Mouse (Mus musculus) ES-Bruce4 (cell line): ENCODE data around the gene Lonp1.

Experiments
- EP300 ChIP-seq: IDR thresholded peaks from 2 replicates; pipeline ENCODE4 v1.6.1; 2011; ENCODE audit warnings: low read depth, low read length; ENCODE audit not compliant: insufficient read depth
- POLR2A ChIP-seq: IDR thresholded peaks from one replicate; pipeline ENCODE4 v1.8.1; 2011; ENCODE audit warnings: low read length; ENCODE audit not compliant: insufficient read depth

GRCm38 (mm10) chr17:56627530-56628277 lies 1.0 kb upstream of the Lonp1 start, which contains the start of gene Catsperd:
- TF ChIP-seq EP300 (no peak), POLR2A (peak; percentile 18)
